Mouse (Mus musculus) E14TG2a.4 (cell line): Measurements from ENCODE around the gene Clpx.

Experiments
- CTCF ChIP-seq: conservative IDR thresholded peaks from 2 replicates; pipeline ENCODE4 v1.5.1; 2014; ENCODE audit warnings: low read length
- POU5F1 ChIP-seq: IDR thresholded peaks from 2 replicates; pipeline ENCODE4 v1.6.1; 2014; ENCODE audit warnings: low read length, borderline replicate concordance

DNA sequence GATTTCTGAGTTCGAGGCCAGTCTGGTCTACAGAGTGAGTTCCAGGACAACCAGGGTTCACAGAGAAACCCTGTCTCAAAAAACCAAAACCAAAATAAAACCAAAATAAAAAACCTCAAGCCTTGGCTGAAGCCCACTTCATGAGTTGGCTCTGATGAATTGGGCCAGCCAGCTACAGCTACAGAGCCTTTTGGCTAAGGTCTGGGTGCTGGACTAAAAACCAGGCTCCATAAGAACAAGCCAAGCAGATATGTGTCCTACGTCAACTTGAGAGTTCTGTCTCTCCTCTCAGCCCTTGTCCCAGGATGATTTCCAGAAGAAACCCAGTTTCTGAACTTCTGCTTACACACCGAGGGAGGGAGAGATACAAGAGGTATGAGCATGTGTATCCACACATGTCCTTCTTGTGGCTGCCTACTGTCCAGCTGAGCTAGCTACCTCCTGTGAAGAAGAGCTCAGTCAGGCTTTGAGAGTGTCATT lies 31.4 kb upstream of the Clpx start:
- TF ChIP-seq CTCF = no peak
- no peak for TF ChIP-seq POU5F1
